Mouse (Mus musculus) liver, embryonic 14.5 days (tissue): ENCODE data around the gene Reps2. TPM values are rescaled to one million over a fixed set of nuclear protein-coding genes. Genes with fewer than 3 reads are reported as not detected.
A peak's percentile ranks its signal among the peaks of the same experiment; 100 is the strongest.

ENCODE experiments used
- ATAC-seq: fragments of 200-750 bp; cut with Nextera tagmentation; 2 replicates; pipeline ENCODE4 v1.8.0; 2017; ENCODE audit warnings: moderate number of reproducible peaks, mild to moderate bottlenecking, moderate library complexity; ENCODE audit not compliant: insufficient read depth
- DNase-seq, 3 experiments: peaks; one replicate each; pipeline ENCODE4 v3.0.0-alpha.2; 2012 to 2013; ENCODE audit warnings: low read depth in 3 of 3, low spot score in 3 of 3
- H3K27ac ChIP-seq: fragments of 300-500 bp; sonication (generic); 2 replicates; pipeline ENCODE4 v1.5.1; 2014; ENCODE audit warnings: moderate library complexity, mild to moderate bottlenecking, control low read depth, inconsistent platforms
- H3K27me3 ChIP-seq: fragments of 300-500 bp; sonication (generic); 2 replicates; pipeline ENCODE4 v1.6.1; 2014; ENCODE audit warnings: mild to moderate bottlenecking, low read length, moderate library complexity; ENCODE audit not compliant: control insufficient read depth, insufficient read depth
- H3K36me3 ChIP-seq: fragments of 300-500 bp; sonication (generic); replicated peaks from 2 replicates; pipeline ENCODE4 v1.6.1; 2014; ENCODE audit warnings: low read depth; ENCODE audit not compliant: control insufficient read depth, insufficient read depth
- H3K4me1 ChIP-seq, 2 experiments: fragments of 200-500 bp in 1 of 2; fragments of 300-500 bp in 1 of 2; sonication (generic) in 1 of 2; replicated peaks; 2 replicates each; pipeline ENCODE4 v1.6.1; 2012 to 2014; ENCODE audit warnings: antibody characterized with exemption in 1 of 2, inconsistent platforms in 1 of 2, low read length in 1 of 2; ENCODE audit not compliant: control insufficient read depth in 2 of 2, insufficient read depth in 2 of 2
- H3K4me2 ChIP-seq: fragments of 300-500 bp; sonication (generic); 2 replicates; pipeline ENCODE4 v1.6.1; 2014; ENCODE audit warnings: low read depth, mild to moderate bottlenecking, control low read depth, moderate library complexity
- H3K4me3 ChIP-seq, 2 experiments: fragments of 200-500 bp in 1 of 2; fragments of 300-500 bp in 1 of 2; sonication (generic) in 1 of 2; 2 replicates each; pipeline ENCODE4 v1.5.1; 2012 to 2014; ENCODE audit warnings: low read depth in 2 of 2, low read length in 2 of 2, mild to moderate bottlenecking in 2 of 2, control low read depth in 1 of 2, inconsistent platforms in 1 of 2, moderate library complexity in 1 of 2; ENCODE audit not compliant: insufficient read depth in 1 of 2
- H3K9ac ChIP-seq: fragments of 300-500 bp; sonication (generic); replicated peaks from 2 replicates; pipeline ENCODE4 v1.6.1; 2014; ENCODE audit warnings: mild to moderate bottlenecking, control low read depth, moderate library complexity
- H3K9me3 ChIP-seq: fragments of 300-500 bp; sonication (generic); 2 replicates; pipeline ENCODE4 v1.6.1; 2016; ENCODE audit warnings: low read length, mixed read lengths; ENCODE audit not compliant: control insufficient read depth
- CTCF ChIP-seq: IDR thresholded peaks from 2 replicates; pipeline ENCODE4 v1.5.1; 2016; ENCODE audit warnings: antibody characterized with exemption, low read depth, control low read depth
- EP300 ChIP-seq: IDR thresholded peaks from 2 replicates; pipeline ENCODE4 v1.6.1; 2016; ENCODE audit warnings: antibody characterized with exemption, low read depth
- WGBS: fragments of 180-500 bp; shearing (Covaris S2); extraction: QIAGEN DNeasy Blood & Tissue Kit; methylation state at CpG from one replicate; pipeline ENCODE4 v1.1.7; 2014; ENCODE audit not compliant: insufficient replicate concordance; 5-methylcytosine and 5-hydroxymethylcytosine counted together
- polyA plus RNA-seq, 2 experiments: library from polyadenylated mRNA; depleted of rRNA in 1 of 2; stranded (reverse) in 1 of 2; unstranded in 1 of 2; fragments of >200 nt; fragmentation: Nextera tagmentation in 1 of 2; extraction: Ambion mirVana in 1 of 2; gene quantifications; 2 replicates each; pipeline versions ENCODE4 v1.2.1 to v1.2.3; 2012 to 2014

Reps2 gene
- polyA plus RNA-seq, 2 experiments = 0.63 to 0.95 TPM

DNA sequence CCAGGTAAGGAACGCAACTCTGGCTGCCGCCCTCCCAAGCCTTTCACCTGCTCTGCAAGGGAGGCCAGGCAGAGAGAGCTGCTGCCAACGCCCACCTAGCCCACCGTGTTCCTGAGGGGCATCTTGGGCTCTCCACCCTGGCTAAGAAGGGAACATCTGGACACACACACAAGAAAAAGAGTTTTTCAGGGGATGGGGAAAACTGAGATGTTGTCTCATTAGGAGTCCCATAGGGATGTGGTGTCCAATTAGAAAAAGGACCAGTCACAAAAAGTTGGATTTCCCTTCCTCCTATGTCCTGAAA, 292 bp upstream of the Reps2 start:
- Histone ChIP-seq H3K36me3 (no peaks in the 10 kb centered on the region), H3K27me3 (no peaks in the 10 kb centered on the region), H3K9ac (no peak overlapping the region), H3K9me3 (no peaks in the 10 kb centered on the region), H3K4me3 (peak overlapping the region; percentile 7 to 75; a peak in 3 of 4 replicates), H3K4me2 (peak overlapping the region; percentile 91), H3K27ac (no peak overlapping the region), H3K4me1 (peaks cover 0 to 10% of the 10 kb centered on the region in 2 experiments; a peak in 3 of 4 replicates)
- ATAC-seq (no peak), DNase-seq (no peak)
- TF ChIP-seq CTCF = no peak
- no peak for TF ChIP-seq EP300
- WGBS = 14% methylated on average over 4 of the region's 4 CpGs

DNA sequence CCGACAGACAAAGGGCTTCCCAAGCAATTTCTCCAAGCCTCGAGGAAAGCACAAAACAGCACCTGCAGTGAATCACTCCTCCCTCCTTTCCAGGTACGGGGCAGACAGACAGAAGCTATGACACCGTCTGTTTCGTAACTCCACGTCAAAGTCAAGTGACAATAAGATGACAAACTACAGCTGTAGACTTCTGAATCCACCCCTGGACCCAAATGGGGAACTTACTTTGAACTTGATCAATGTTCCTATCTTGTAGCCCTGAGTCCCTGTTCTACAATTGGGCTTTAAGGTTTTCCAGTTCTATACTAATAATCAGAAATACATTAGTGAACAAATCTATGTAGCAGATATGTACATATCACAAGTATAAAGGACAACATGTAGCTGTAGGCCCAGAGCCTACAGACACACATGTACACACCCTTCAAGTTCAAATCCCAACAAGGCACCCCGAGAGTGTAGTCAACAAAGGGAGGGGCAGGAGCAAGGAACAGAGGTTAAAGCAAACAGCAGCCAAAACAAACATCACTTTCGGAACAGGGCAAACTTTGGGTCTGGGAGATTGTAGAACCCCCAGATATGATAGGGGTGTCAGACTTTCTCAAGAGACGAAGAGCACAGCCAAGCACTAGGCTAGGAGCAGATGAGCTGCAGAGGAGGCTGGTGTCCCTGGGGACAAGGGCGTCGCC, 903 bp downstream of the Reps2 start:
- H3K4me3 ChIP-seq = peak overlapping the region; percentile 65 to 75
- no peaks in the 10 kb centered on the region for H3K9me3 ChIP-seq
- WGBS = 22% methylated on average over 11 of the region's 11 CpGs
- H3K27ac ChIP-seq = peak overlapping the region; percentile 52
- no peaks in the 10 kb centered on the region for H3K27me3 ChIP-seq
- no peak overlapping the region; the same call in none of the 2 replicates for H3K9ac ChIP-seq
- no peak for DNase-seq
- H3K4me1 ChIP-seq = peaks cover 0 to 10% of the 10 kb centered on the region in 2 experiments; a peak in 3 of 4 replicates
- peak overlapping the region; percentile 91 for H3K4me2 ChIP-seq
- H3K36me3 ChIP-seq = no peaks in the 10 kb centered on the region
- peak; percentile 54 for ATAC-seq
- no peak for TF ChIP-seq CTCF

DNA sequence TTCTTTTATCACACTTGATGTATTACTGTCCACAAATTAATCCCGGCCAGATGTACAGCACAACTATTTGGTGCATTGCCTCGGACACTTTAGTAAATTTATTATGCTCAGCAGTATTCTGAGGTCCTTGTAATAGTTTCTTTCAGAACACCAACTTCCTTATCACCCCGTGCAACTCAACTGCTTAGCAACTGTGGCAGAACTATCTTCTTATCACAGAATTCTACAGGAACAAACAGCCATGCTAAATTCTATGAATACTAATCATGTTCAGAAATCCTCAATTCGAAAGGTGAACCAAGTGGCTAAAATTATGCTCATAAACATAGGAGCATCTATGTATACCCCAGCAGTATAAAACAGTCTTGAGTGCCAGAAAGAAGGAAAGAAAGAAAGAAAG, 1.7 kb downstream of the Reps2 start:
- TF ChIP-seq CTCF (no peak), EP300 (peak; percentile 59)
- no peaks in the 10 kb centered on the region for H3K27me3 ChIP-seq
- no peak for DNase-seq
- WGBS = 27% methylated on average over 4 of the region's 4 CpGs
- H3K9ac ChIP-seq = no peak overlapping the region; the same call in 1 of the 2 replicates
- peak overlapping the region; percentile 91 for H3K4me2 ChIP-seq
- peaks cover 0 to 12% of the 10 kb centered on the region in 2 experiments; a peak in 3 of 4 replicates for H3K4me1 ChIP-seq
- no peaks in the 10 kb centered on the region for H3K36me3 ChIP-seq
- no peaks in the 10 kb centered on the region for H3K9me3 ChIP-seq
- no peak overlapping the region for H3K27ac ChIP-seq
- ATAC-seq = peak; percentile 44; the same call in 1 of the 2 replicates
- no peak overlapping the region for H3K4me3 ChIP-seq

DNA sequence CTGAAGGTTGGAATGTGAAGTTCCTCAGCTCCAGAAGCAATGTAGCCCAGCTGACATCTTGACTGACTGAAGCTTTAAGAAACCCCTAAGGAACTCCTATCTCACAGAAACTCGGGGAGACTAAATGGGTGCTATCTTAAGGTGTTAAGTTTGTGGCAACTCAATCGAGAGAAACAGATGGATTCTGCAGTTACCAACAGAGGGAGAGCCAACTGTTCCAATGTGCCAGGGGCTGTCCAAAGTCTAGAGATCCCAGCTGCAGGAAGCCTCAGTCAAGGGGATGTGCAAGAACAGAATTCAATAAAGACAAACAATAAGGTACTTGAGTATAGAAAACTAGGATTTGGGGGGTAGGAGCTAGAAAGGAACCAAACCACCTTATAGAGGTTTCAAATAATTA, 8.3 kb downstream of the Reps2 start:
- DNase-seq = no peak
- no peak for ATAC-seq
- 11% methylated on average over 2 of the region's 2 CpGs for WGBS
- no peaks in the 10 kb centered on the region for H3K27me3 ChIP-seq
- H3K36me3 ChIP-seq = no peaks in the 10 kb centered on the region
- no peak overlapping the region for H3K9ac ChIP-seq
- H3K27ac ChIP-seq = no peak overlapping the region
- no peak overlapping the region for H3K4me3 ChIP-seq
- no peak overlapping the region for H3K4me2 ChIP-seq
- TF ChIP-seq CTCF (no peak), EP300 (no peak)
- H3K4me1 ChIP-seq = peaks cover 0 to 2% of the 10 kb centered on the region in 2 experiments; a peak in 1 of 4 replicates
- no peaks in the 10 kb centered on the region for H3K9me3 ChIP-seq

DNA sequence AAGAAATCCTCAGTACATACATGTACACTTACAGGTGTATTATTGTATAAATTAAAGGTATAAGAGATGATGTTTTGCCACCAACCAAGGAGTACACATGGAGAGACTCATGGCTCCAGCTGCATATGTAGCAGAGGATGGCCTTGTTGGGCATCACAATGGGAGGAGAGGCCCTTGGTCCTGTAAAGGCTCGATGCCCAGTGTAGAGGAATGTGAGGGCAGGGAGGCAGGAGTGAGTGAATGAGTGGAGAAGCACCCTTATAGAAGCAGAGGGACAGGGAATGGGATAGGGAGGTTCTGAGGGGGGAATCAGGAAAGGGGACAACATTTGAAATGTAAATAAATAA, 21.4 kb downstream of the Reps2 start:
- Histone ChIP-seq H3K9me3 (no peaks in the 10 kb centered on the region), H3K4me3 (no peak overlapping the region), H3K4me2 (no peak overlapping the region), H3K9ac (no peak overlapping the region), H3K27ac (no peak overlapping the region), H3K4me1 (no peaks in the 10 kb centered on the region), H3K36me3 (no peaks in the 10 kb centered on the region), H3K27me3 (no peaks in the 10 kb centered on the region)
- DNase-seq = no peak
- ATAC-seq = no peak
- 42% methylated on average over 1 of the region's 1 CpGs for WGBS
- no peak for TF ChIP-seq EP300
- TF ChIP-seq CTCF = no peak
